Mouse (Mus musculus) ES-Bruce4 (cell line): Measurements from ENCODE around the gene Igsf8.

Experiments used
- CTCF ChIP-seq: IDR thresholded peaks from one replicate; pipeline ENCODE4 v1.8.1; 2011; ENCODE audit warnings: low read depth, low read length
- POLR2A ChIP-seq: IDR thresholded peaks from one replicate; pipeline ENCODE4 v1.8.1; 2011; ENCODE audit warnings: low read length; ENCODE audit not compliant: insufficient read depth

GRCm38 (mm10) chr1:172326684-172327083 lies 65.2 kb downstream of the Igsf8 start:
- no peak for TF ChIP-seq POLR2A
- no peak for TF ChIP-seq CTCF
